Mouse (Mus musculus) embryonic facial prominence, embryonic 11.5 days (tissue): Measurements from ENCODE around the gene Lrrc8b. TPM values are rescaled to one million over a fixed set of nuclear protein-coding genes. Genes with fewer than 3 reads are reported as not detected.

Experiments
- polyA plus RNA-seq: library from polyadenylated mRNA; unstranded; fragments of >200 nt; fragmentation: Nextera tagmentation; extraction: Ambion mirVana; gene quantifications from 2 replicates; pipeline ENCODE4 v1.2.1, GENCODE M21; 2014

Lrrc8b gene
- polyA plus RNA-seq, 1 experiment from 2014 or later = 7.6 TPM

Other genes with a start within 250 kb of the Lrrc8b start
- 0.10 and 0.33 TPM in 2 replicates for gene Gbp10, start 176.2 kb upstream of the Lrrc8b start, polyA plus RNA-seq
- gene Gm43302, start 122.1 kb upstream of the Lrrc8b start, polyA plus RNA-seq = not detected in 2 replicates
- 0.22 and 0.25 TPM in 2 replicates for gene Gbp6, start 122.1 kb upstream of the Lrrc8b start, polyA plus RNA-seq
- 13.5 and 13.6 TPM in 2 replicates for gene Lrrc8c, start 103.6 kb downstream of the Lrrc8b start, polyA plus RNA-seq